Mouse (Mus musculus) retina, embryonic 14.5 days (tissue): ENCODE data around the gene Dennd1b.

Experiments used
- DNase-seq: peaks from one replicate; pipeline ENCODE4 v3.0.0-alpha.2; 2015; ENCODE audit warnings: low spot score

The Dennd1b gene

GRCm38 (mm10) chr1:139080517-139081386, 117.5 kb downstream of the Dennd1b start:
- DNase-seq: peak; percentile 87

GRCm38 (mm10) chr1:139083382-139083781, 120.1 kb downstream of the Dennd1b start:
- DNase-seq: peak; percentile 50

GRCm38 (mm10) chr1:139087564-139087963, 124.3 kb downstream of the Dennd1b start:
- DNase-seq: no peak

GRCm38 (mm10) chr1:139090744-139091143, 127.5 kb downstream of the Dennd1b start:
- peak; percentile 52 for DNase-seq

GRCm38 (mm10) chr1:139091701-139092100, 128.5 kb downstream of the Dennd1b start:
- no peak for DNase-seq

- DNase-seq: no peak
Observed at GRCm38 (mm10) chr1:139092144-139092543, 128.9 kb downstream of the Dennd1b start.

- no peak for DNase-seq
Observed at GRCm38 (mm10) chr1:139092722-139093121, 129.5 kb downstream of the Dennd1b start.

GRCm38 (mm10) chr1:139096369-139096768, 133.1 kb downstream of the Dennd1b start:
- DNase-seq: no peak

GRCm38 (mm10) chr1:139098088-139098487, 134.9 kb downstream of the Dennd1b start:
- DNase-seq: no peak

- no peak for DNase-seq
Observed at GRCm38 (mm10) chr1:139101725-139102124, 138.5 kb downstream of the Dennd1b start.

GRCm38 (mm10) chr1:139108251-139108650, 145.0 kb downstream of the Dennd1b start:
- DNase-seq: no peak

GRCm38 (mm10) chr1:139122626-139123025, 159.4 kb downstream of the Dennd1b start:
- DNase-seq: no peak

- no peak for DNase-seq
Observed at GRCm38 (mm10) chr1:139139644-139140043, 176.4 kb downstream of the Dennd1b start.

- DNase-seq: no peak
Observed at GRCm38 (mm10) chr1:139145516-139145915, 182.3 kb downstream of the Dennd1b start.

- DNase-seq: no peak
Observed at GRCm38 (mm10) chr1:139146306-139146705, 183.1 kb downstream of the Dennd1b start.

- peak; percentile 31 for DNase-seq
Observed at GRCm38 (mm10) chr1:139153006-139153405, 189.8 kb downstream of the Dennd1b start.

- peak; percentile 25 for DNase-seq
Observed at GRCm38 (mm10) chr1:139153493-139153892, 190.3 kb downstream of the Dennd1b start.

- peak; percentile 78 for DNase-seq
Observed at GRCm38 (mm10) chr1:139156397-139156796, 193.2 kb downstream of the Dennd1b start.

GRCm38 (mm10) chr1:139161619-139162018, 198.4 kb downstream of the Dennd1b start:
- DNase-seq: peak; percentile 67

- peak; percentile 74 for DNase-seq
Observed at GRCm38 (mm10) chr1:139162814-139163213, 199.6 kb downstream of the Dennd1b start.

GRCm38 (mm10) chr1:139174058-139174832, 211.0 kb downstream of the Dennd1b start:
- no peak for DNase-seq

- no peak for DNase-seq
Observed at GRCm38 (mm10) chr1:139179707-139180106, 216.5 kb downstream of the Dennd1b start.
